Mouse (Mus musculus): ENCODE results near the gene Mt3. TPM values are rescaled to one million over a fixed set of nuclear protein-coding genes. Genes with fewer than 3 reads are reported as not detected.

Gene Mt3
- polyA plus RNA-seq, 1 experiment = not detected

DNA sequence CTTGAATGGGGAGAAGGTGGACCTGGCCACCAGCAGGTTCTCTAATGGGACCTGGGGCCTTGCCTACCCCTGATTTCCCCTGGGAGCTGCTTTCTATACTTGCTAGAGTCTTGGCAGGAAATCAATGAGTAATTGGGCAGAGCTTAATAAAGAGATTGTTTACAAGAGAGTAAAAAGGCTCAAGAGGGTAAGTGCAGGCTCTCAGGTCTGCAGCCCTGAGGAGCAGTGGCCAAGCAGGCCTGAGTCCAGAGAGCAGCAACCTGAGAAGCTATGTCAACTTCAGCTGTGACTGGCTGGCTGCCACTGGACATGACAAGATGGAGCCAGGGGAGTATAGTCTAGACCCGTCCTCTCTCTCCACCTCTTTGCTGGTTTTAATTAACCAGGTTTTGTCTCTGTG lies 40.5 kb downstream of the Mt3 start:
- Histone ChIP-seq H3K4me3 (ENCODE audit: insufficient read depth, low read length) (no peak overlapping the region), H3K4me1 (ENCODE audit: control insufficient read depth, insufficient read depth, low read length) (peaks cover 18% of the 10 kb centered on the region), H3K27ac (ENCODE audit: insufficient read depth, low read depth, low read length) (no peak overlapping the region)
- no peak for TF ChIP-seq CTCF (IDR thresholded peaks at IDR 0.05; ENCODE audit: low read depth, low read length)

DNA sequence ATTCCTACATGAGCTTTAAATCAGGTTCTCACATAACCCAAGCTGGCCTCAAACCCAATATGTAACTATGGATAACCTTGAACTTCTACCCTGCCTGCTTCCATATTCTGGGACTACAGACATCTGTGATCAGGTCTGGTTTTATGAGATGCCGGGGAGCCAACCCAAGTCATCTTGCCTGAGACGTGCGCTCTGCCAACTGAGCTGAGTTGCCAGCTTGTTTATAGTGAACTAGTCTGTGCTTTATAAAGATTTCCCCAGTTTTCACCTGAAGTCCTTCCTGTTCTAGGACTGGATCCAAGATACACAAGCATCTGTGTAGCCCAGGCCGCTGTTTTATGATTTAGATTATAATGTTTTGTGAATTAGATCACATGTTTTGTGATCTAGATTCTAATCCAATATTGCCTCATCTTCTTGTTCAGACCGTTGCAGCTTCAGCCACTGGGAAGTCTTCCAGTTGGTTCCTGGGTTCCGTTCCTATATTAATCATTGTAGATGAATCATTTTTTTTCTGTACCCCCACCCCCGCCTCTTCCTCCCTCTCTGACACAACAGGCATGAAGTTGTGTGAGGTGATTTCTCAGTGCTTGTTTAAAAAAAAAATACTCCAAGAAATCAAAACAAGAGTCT lies 42.3 kb downstream of the Mt3 start:
- no peak for TF ChIP-seq CTCF (IDR thresholded peaks at IDR 0.05; ENCODE audit: low read depth, low read length)
- Histone ChIP-seq H3K27ac (ENCODE audit: insufficient read depth, low read depth, low read length) (peak overlapping the region; percentile 4; the same call in 1 of the 2 replicates), H3K4me1 (ENCODE audit: control insufficient read depth, insufficient read depth, low read length) (peaks cover 18% of the 10 kb centered on the region), H3K4me3 (ENCODE audit: insufficient read depth, low read length) (no peak overlapping the region)

DNA sequence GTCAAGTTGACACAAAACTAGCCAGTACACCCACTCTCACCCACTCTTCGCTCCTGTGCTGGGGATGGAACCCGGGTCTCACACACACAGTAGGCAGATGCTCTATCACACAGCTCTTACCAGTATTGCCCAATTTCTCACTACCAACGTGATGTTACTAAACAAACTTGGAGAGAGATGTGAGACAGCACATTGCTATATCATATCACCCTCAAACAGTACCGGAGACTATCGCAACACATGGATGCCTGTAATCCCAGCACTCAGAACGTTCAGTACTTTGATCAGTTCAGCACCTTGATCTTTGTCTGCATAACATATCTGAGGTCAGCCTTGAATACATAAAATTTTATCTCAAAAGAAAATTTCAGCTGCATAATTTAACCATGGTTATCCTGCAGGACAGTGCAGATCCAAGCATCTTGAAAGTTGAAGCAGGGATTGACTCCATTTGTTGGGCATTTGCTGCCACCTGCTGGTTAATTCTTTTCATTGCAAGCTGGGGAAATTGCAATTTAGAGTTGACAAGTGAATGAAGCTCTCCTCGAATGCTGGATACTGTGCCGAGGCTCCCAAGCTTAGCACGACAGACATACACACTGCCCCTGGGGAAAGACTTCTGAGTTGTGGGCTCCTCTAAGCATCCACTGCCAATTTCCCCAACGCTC lies 46.9 kb downstream of the Mt3 start:
- no peak overlapping the region for H3K4me3 ChIP-seq (ENCODE audit: insufficient read depth, low read length)
- H3K4me1 ChIP-seq (ENCODE audit: control insufficient read depth, insufficient read depth, low read length) = peaks cover 6% of the 10 kb centered on the region
- no peak overlapping the region for H3K27ac ChIP-seq (ENCODE audit: insufficient read depth, low read depth, low read length)
- TF ChIP-seq CTCF (IDR thresholded peaks at IDR 0.05; ENCODE audit: low read depth, low read length) = no peak
- TF ChIP-seq POLR2A (IDR thresholded peaks at IDR 0.05; ENCODE audit: borderline replicate concordance, low read depth, low read length) = no peak

Other genes starting within 250 kb of the Mt3 start
- gene Amfr, start 139.8 kb upstream of the Mt3 start, polyA plus RNA-seq (2012; ENCODE audit: insufficient read depth, insufficient read length, missing spikeins) = 62.2 and 84.7 TPM in 2 replicates
- 44.3 and 61.3 TPM in 2 replicates for gene Nudt21, start 115.6 kb upstream of the Mt3 start, polyA plus RNA-seq (2012; ENCODE audit: insufficient read depth, insufficient read length, missing spikeins)
- gene Ogfod1, start 115.4 kb upstream of the Mt3 start, polyA plus RNA-seq (2012; ENCODE audit: insufficient read depth, insufficient read length, missing spikeins) = 14.9 and 15.7 TPM in 2 replicates
- 5.7 and 6.7 TPM in 2 replicates for gene Bbs2, start 53.7 kb upstream of the Mt3 start, polyA plus RNA-seq (2012; ENCODE audit: insufficient read depth, insufficient read length, missing spikeins)
- not detected in 2 replicates for gene Mt4, start 15.4 kb upstream of the Mt3 start, polyA plus RNA-seq (2012; ENCODE audit: insufficient read depth, insufficient read length, missing spikeins)
- gene Mt2, start 20.1 kb downstream of the Mt3 start, polyA plus RNA-seq (2012; ENCODE audit: insufficient read depth, insufficient read length, missing spikeins) = 9.4 and 11.8 TPM in 2 replicates
- 218 and 271 TPM in 2 replicates for gene Mt1, start 26.5 kb downstream of the Mt3 start, polyA plus RNA-seq (2012; ENCODE audit: insufficient read depth, insufficient read length, missing spikeins)
- 21.4 and 23.7 TPM in 2 replicates for gene Nup93, start 62.0 kb downstream of the Mt3 start, polyA plus RNA-seq (2012; ENCODE audit: insufficient read depth, insufficient read length, missing spikeins)
- 1.1 TPM in 1 of 2 replicates, not detected in the other for gene Slc12a3, start 176.6 kb downstream of the Mt3 start, polyA plus RNA-seq (2012; ENCODE audit: insufficient read depth, insufficient read length, missing spikeins)
- 86.2 and 93.4 TPM in 2 replicates for gene Herpud1, start 233.8 kb downstream of the Mt3 start, polyA plus RNA-seq (2012; ENCODE audit: insufficient read depth, insufficient read length, missing spikeins)

Data from bone marrow macrophage, adult 2 months (primary cell).